Mouse (Mus musculus) megakaryocyte, embryonic 14.5 days (primary cell): ENCODE results near the gene Cltrn.

Experiments used
- FLI1 ChIP-seq: IDR thresholded peaks from 2 replicates; pipeline ENCODE4 v1.6.1; 2012; ENCODE audit warnings: low read length, inconsistent platforms, mixed read lengths
- GATA1 ChIP-seq: IDR thresholded peaks from 3 replicates; pipeline ENCODE4 v1.6.1; 2012; ENCODE audit warnings: mixed read lengths, low read length, inconsistent platforms, borderline replicate concordance

DNA sequence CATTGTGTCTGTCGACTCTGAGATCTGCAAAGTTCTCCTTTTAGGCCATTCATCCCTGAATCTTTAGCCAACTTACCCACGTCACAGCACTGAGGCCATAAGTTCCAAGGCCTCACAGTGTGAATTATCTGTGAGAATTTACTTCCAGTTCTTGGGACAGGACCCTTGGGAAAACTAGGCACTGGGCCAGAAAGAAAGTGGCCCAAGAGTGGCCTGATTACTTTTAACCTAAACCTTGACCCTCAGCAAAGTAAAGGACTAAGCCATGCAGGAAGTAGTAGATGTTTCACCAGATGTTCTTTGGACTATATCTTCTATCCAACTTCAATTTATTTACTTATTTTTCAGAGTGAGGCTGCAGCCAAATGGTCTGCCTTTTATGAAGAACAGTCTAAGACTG is 64.1 kb downstream of the Cltrn start:
- TF ChIP-seq GATA1 (no peak), FLI1 (no peak)
